Mouse (Mus musculus) C2C12 (cell line): ENCODE measurements around the gene Pdzd3. TPM values are rescaled to one million over a fixed set of nuclear protein-coding genes. Genes with fewer than 3 reads are reported as not detected.

ENCODE experiments used
- H3K27me3 ChIP-seq: one replicate; pipeline ENCODE4 v1.6.1; 2011; ENCODE audit not compliant: control insufficient read depth, insufficient read depth, insufficient read length
- H3K36me3 ChIP-seq: one replicate; pipeline ENCODE4 v1.6.1; 2011; ENCODE audit not compliant: control insufficient read depth, insufficient read depth
- H3K4me3 ChIP-seq: one replicate; pipeline ENCODE4 v1.5.1; 2011; ENCODE audit warnings: mild to moderate bottlenecking, control low read depth; ENCODE audit not compliant: poor library complexity, insufficient read depth, severe bottlenecking
- H3K79me2 ChIP-seq: one replicate; pipeline ENCODE4 v1.6.1; 2011; ENCODE audit not compliant: control insufficient read depth, insufficient read depth
- H3K79me3 ChIP-seq: one replicate; pipeline ENCODE4 v1.6.1; 2011; ENCODE audit warnings: low read depth, control low read depth
- H3ac ChIP-seq: one replicate; pipeline ENCODE3; 2011; ENCODE audit warnings: low read depth; ENCODE audit not compliant: control insufficient read depth, insufficient read length
- CEBPB ChIP-seq: IDR thresholded peaks from one replicate; pipeline ENCODE4 v1.6.1; 2011; ENCODE audit warnings: low read depth, mild to moderate bottlenecking, control low read depth, moderate library complexity
- CTCF ChIP-seq: IDR thresholded peaks from one replicate; pipeline ENCODE4 v1.5.1; 2011; ENCODE audit not compliant: control insufficient read depth, insufficient read depth, insufficient read length
- FOSL1 ChIP-seq: IDR thresholded peaks from one replicate; pipeline ENCODE4 v1.8.0; 2011; ENCODE audit warnings: mild to moderate bottlenecking, low read length; ENCODE audit not compliant: poor library complexity, insufficient read depth, severe bottlenecking
- MAX ChIP-seq: IDR thresholded peaks from one replicate; pipeline ENCODE4 v1.6.1; 2011; ENCODE audit warnings: mild to moderate bottlenecking, control low read depth
- MYOD1 ChIP-seq: IDR thresholded peaks from one replicate; pipeline ENCODE4 v1.6.1; 2011; ENCODE audit warnings: low read depth; ENCODE audit not compliant: control insufficient read depth, insufficient read length
- MYOG ChIP-seq: IDR thresholded peaks from one replicate; pipeline ENCODE4 v1.6.1; 2011; ENCODE audit not compliant: control insufficient read depth, insufficient read length; ENCODE audit errors: extremely low read depth
- USF1 ChIP-seq: IDR thresholded peaks from one replicate; pipeline ENCODE4 v1.6.1; 2011; ENCODE audit warnings: low read depth, mild to moderate bottlenecking, control low read depth, moderate library complexity
- polyA plus RNA-seq: library from polyadenylated mRNA; unstranded; fragments of >200 nt; fragmentation: generic; extraction: Trizol; gene quantifications from one replicate; pipeline ENCODE4 v1.2.1, GENCODE M21; 2012; ENCODE audit warnings: missing spikeins

Pdzd3 gene
- polyA plus RNA-seq, 1 experiment, result not detected

GRCm38 (mm10) chr9:44287003-44287400, 35.7 kb upstream of the Pdzd3 start:
- TF ChIP-seq MYOD1 (no peak), CTCF (no peak), MYOG (no peak), FOSL1 (no peak), USF1 (no peak), MAX (no peak), CEBPB (no peak)
- H3ac ChIP-seq, result no peak overlapping the region
- H3K36me3 ChIP-seq, result peaks cover 17% of the 10 kb centered on the region
- H3K79me2 ChIP-seq, result no peaks in the 10 kb centered on the region
- no peaks in the 10 kb centered on the region for H3K79me3 ChIP-seq
- no peak overlapping the region for H3K4me3 ChIP-seq
- peaks cover 10% of the 10 kb centered on the region for H3K27me3 ChIP-seq

GRCm38 (mm10) chr9:44286256-44286850, 35.1 kb upstream of the Pdzd3 start:
- peaks cover 12% of the 10 kb centered on the region for H3K36me3 ChIP-seq
- H3ac ChIP-seq, result no peak overlapping the region
- H3K79me2 ChIP-seq, result no peaks in the 10 kb centered on the region
- peaks cover 10% of the 10 kb centered on the region for H3K27me3 ChIP-seq
- no peak overlapping the region for H3K4me3 ChIP-seq
- no peak for TF ChIP-seq MYOG
- TF ChIP-seq USF1, result no peak
- no peak for TF ChIP-seq FOSL1
- TF ChIP-seq MYOD1, result no peak
- TF ChIP-seq CEBPB, result no peak
- TF ChIP-seq CTCF, result no peak
- TF ChIP-seq MAX, result no peak
- no peaks in the 10 kb centered on the region for H3K79me3 ChIP-seq

- Histone ChIP-seq H3K4me3 (no peak overlapping the region), H3K79me3 (no peaks in the 10 kb centered on the region), H3ac (no peak overlapping the region), H3K79me2 (no peaks in the 10 kb centered on the region), H3K27me3 (peaks cover 10% of the 10 kb centered on the region), H3K36me3 (no peaks in the 10 kb centered on the region)
- no peak for TF ChIP-seq CEBPB
- no peak for TF ChIP-seq USF1
- no peak for TF ChIP-seq MAX
- TF ChIP-seq MYOD1, result no peak
- no peak for TF ChIP-seq CTCF
- TF ChIP-seq MYOG, result no peak
- no peak for TF ChIP-seq FOSL1
Measured at GRCm38 (mm10) chr9:44283183-44283582, 31.9 kb upstream of the Pdzd3 start.

GRCm38 (mm10) chr9:44269973-44270372, 18.7 kb upstream of the Pdzd3 start:
- no peak overlapping the region for H3K4me3 ChIP-seq
- no peak overlapping the region for H3ac ChIP-seq
- H3K27me3 ChIP-seq, result peaks cover 4% of the 10 kb centered on the region
- H3K79me2 ChIP-seq, result no peaks in the 10 kb centered on the region
- H3K79me3 ChIP-seq, result no peaks in the 10 kb centered on the region
- TF ChIP-seq MAX, result no peak
- no peak for TF ChIP-seq FOSL1
- H3K36me3 ChIP-seq, result no peaks in the 10 kb centered on the region

- TF ChIP-seq MYOG, result no peak
- TF ChIP-seq CTCF, result no peak
- H3K79me2 ChIP-seq, result no peaks in the 10 kb centered on the region
- no peaks in the 10 kb centered on the region for H3K36me3 ChIP-seq
- H3ac ChIP-seq, result no peak overlapping the region
- no peak overlapping the region for H3K4me3 ChIP-seq
- peaks cover 4% of the 10 kb centered on the region for H3K27me3 ChIP-seq
- no peaks in the 10 kb centered on the region for H3K79me3 ChIP-seq
Measured at GRCm38 (mm10) chr9:44269077-44269476, 17.8 kb upstream of the Pdzd3 start.

- Histone ChIP-seq H3K36me3 (no peaks in the 10 kb centered on the region), H3K27me3 (peaks cover 2% of the 10 kb centered on the region), H3K4me3 (peak within 1 kb of the TSS; percentile 6), H3K79me3 (no peaks in the 10 kb centered on the region), H3K79me2 (no peaks in the 10 kb centered on the region), H3ac (peak within 1 kb of the TSS; percentile 79)
- TF ChIP-seq MAX, result no peak
- TF ChIP-seq USF1, result no peak
- TF ChIP-seq MYOG, result no peak
- no peak for TF ChIP-seq FOSL1
- TF ChIP-seq CTCF, result no peak
- TF ChIP-seq MYOD1, result no peak
- TF ChIP-seq CEBPB, result no peak
Measured at GRCm38 (mm10) chr9:44268432-44268831, 17.2 kb upstream of the Pdzd3 start, which contains the start of gene Nlrx1. TSS of gene Nlrx1 (minus strand) at chr9:44268599.
